Mouse (Mus musculus) bone marrow, adult 2 months (tissue): ENCODE data around the gene Slc39a8.

Experiments
- CTCF ChIP-seq: fragments of 200-500 bp; IDR thresholded peaks from 2 replicates; pipeline ENCODE4 v1.5.1; 2011; ENCODE audit warnings: low read length, control low read depth; ENCODE audit not compliant: control insufficient read depth, insufficient read depth
- POLR2A ChIP-seq: fragments of 200-500 bp; IDR thresholded peaks from 2 replicates; pipeline ENCODE4 v1.6.1; 2011; ENCODE audit warnings: low read depth, mild to moderate bottlenecking, control low read depth, low read length, borderline replicate concordance; ENCODE audit not compliant: control insufficient read depth

DNA sequence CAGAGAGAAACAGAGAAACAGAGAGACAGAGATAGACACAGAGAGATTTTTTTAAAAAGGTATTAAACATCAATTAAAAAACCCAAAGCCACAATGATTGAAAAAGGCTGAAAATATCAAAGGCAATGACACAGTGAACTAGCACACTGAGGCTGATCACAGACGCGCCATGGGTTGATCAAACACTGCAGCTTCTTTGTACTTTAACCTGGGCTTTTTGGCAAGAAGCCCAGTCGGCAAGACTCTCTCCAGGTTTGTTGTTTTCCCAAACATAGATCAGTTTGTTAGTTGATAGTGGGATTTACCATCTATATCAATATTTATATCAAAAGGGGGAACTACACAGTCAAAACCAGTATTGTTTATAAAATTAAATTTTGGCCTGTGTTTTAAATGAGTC is 26.8 kb upstream of the Slc39a8 start:
- TF ChIP-seq CTCF (no peak), POLR2A (no peak)
